Mouse (Mus musculus): ENCODE results near the gene Cd69.

- no peak for TF ChIP-seq GATA1 (IDR thresholded peaks at IDR 0.05; ENCODE audit: low read length)
- TF ChIP-seq TAL1 (IDR thresholded peaks at IDR 0.05; ENCODE audit: low read length), result no peak
These were observed 29.4 kb downstream of the Cd69 start for GRCm38 (mm10) chr6:129245793-129246192.
